Mouse (Mus musculus) kidney, postnatal 10 days (tissue): ENCODE results near the gene Tap2.

Experiments
- DNase-seq: peaks from one replicate; pipeline ENCODE4 v3.0.0; 2021; ENCODE audit warnings: mixed read lengths

Gene Tap2

GRCm38 (mm10) chr17:34257594-34258375 lies 54.5 kb downstream of the Tap2 start, which contains the start of gene H2-Ab1:
Gene H2-Ab1 (plus strand): TSS chr17:34257689.
- DNase-seq, result peak; percentile 88

- peak; percentile 22 for DNase-seq
Observed at GRCm38 (mm10) chr17:34260551-34260950, 57.2 kb downstream of the Tap2 start.

GRCm38 (mm10) chr17:34261502-34261901 lies 58.2 kb downstream of the Tap2 start:
- DNase-seq, result peak; percentile 87

- peak; percentile 78 for DNase-seq
Observed at GRCm38 (mm10) chr17:34263068-34263467, 59.7 kb downstream of the Tap2 start.

- DNase-seq, result peak; percentile 42
Observed at GRCm38 (mm10) chr17:34263811-34264371, 60.6 kb downstream of the Tap2 start.

- peak; percentile 28 for DNase-seq
Observed at GRCm38 (mm10) chr17:34264452-34265351, 61.4 kb downstream of the Tap2 start.
